Mouse (Mus musculus): ENCODE results near the gene Nhp2.
"Not testable (repeated sequence)": the region's sequence is repeated elsewhere in the genome, so short reads cannot be mapped to it uniquely, and the experiment has no call there.

The Nhp2 gene

DNA sequence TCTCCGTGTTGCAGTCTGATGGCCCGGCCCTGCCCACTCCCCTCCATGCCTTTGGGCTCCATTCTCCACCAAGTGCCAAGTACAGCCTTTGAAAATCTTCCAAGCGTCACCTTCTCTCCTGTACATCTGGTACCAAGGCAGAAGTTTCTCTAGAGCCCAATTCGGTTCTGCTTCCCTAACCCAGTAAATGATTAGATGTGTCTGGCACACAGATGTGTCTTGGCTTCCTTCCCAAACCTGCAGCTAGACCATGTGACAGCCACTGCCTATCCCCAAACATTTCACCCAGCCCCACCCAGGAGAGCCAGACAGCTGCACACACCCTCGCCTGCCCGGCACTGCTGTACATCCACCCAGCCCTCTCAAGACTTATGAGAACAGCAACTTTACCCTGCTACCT is 39.2 kb downstream of the Nhp2 start:
- no peak for DNase-seq

DNA sequence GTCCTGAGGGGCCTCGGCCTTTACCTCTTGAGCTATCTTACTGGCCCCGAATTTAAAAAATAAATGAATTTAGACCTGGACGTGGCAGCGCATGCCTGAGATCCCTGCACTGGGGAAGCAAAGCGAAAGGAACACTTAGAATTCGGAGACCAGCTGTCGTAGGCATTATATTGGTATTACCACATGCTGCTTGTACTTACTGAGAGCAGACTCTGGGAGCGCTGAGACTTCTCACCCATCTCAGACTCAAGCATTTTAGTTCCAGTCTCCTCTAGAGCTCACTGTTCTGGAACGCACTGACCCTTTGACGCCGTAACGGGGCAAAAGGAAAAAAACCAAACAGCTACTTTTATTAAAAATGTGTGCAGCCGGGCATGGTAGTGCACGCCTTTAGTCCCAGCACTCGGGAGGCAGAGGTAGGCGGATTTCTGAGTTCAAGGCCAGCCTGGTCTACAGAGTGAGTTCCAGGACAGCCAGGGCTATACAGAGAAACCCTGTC is 42.4 kb downstream of the Nhp2 start:
- DNase-seq: no peak

GRCm38 (mm10) chr11:51662632-51663031 is 43.1 kb downstream of the Nhp2 start:
- DNase-seq: no peak

DNA sequence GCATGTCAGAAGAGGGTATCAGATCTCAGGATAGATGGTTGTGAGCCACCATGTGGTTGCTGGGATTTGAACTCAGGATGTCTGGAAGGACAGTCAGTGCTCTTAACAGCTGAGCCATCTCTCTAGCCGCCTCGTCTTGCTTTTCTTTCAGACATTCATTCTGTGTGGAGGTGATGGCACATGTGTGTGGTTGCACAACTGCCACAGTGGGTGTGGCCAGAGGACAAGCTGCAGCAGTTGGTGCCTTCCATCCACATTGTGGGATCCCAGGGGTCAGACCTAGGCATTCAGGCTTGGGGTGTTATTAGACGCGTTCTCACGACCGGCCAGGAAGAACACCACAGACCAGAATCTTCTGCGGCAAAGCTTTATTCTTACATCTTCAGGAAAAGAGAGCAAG is 45.2 kb downstream of the Nhp2 start:
- not testable (repeated sequence) for DNase-seq

- no peak for DNase-seq
Observed at GRCm38 (mm10) chr11:51670846-51671245, 51.3 kb downstream of the Nhp2 start.

- DNase-seq: no peak
Observed at GRCm38 (mm10) chr11:51671376-51671775, 51.8 kb downstream of the Nhp2 start.

GRCm38 (mm10) chr11:51673291-51673690 is 53.8 kb downstream of the Nhp2 start:
- DNase-seq: no peak

Measured in lung, postnatal 14 days (tissue).